Mouse (Mus musculus) heart, adult 8-10 months (tissue): ENCODE data around the gene Arpp21. TPM values are rescaled to one million over a fixed set of nuclear protein-coding genes. Genes with fewer than 3 reads are reported as not detected.
"Not testable (repeated sequence)": the region's sequence is repeated elsewhere in the genome, so short reads cannot be mapped to it uniquely, and the experiment has no call there.

Source experiments
- DNase-seq: peaks from one replicate; pipeline ENCODE4 v3.0.0; 2022; ENCODE audit warnings: low spot score
- total RNA-seq, 4 experiments: library from RNA; stranded (reverse); gene quantifications; 2 replicates each; pipeline ENCODE4 v1.2.4; 2022

Gene Arpp21
- total RNA-seq, 4 experiments from 2014 or later, result 1.5 to 4.4 (median 3.0) TPM

DNA sequence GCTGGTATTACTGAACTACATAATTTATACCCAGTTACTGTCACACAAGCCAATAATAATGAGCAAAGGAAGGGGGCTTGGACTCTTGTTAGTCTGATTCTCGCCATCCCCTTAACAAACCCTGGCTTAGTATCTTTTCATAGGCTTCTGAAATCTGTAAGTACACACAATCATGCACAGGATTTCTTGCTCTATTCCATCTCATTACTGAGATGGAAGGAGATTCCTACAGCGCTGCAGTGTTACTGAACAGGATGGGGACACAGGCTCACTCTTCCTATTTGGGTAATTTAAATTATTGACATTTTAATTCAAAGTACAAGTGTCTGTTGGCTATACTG lies 132.9 kb downstream of the Arpp21 start:
- no peak for DNase-seq

DNA sequence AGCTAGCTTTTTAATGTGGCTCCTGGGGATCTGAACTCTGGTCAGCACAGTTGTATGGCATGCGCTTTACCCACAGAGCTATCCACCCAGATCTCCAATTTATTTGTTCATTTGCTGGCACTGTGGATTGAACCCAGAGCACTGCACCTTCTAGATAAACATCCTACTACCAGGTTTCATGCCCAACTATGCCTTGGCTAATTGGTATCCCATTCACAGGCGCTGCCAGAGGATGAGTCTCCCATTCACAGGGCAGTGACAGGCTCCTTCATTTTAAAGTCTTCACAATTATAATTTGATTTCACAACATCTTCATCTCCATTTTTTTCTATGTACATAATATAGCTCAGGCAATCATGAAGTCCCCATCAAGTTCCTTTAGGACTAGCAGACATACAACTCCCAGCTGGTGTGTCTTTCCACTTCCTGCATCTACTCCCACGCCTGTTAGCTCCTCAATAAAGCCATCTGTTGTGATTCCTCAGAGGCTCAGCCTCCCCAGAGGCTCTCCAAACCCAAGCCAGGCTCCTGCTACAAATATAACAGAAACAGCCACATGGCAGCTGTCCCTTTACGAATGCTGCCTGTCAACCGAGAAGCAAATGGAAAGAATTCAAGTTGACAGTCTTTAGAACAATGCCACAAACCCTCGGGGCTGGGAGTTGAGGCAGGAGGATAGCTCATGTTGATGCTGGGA lies 133.4 kb downstream of the Arpp21 start:
- peak; percentile 11 for DNase-seq

DNA sequence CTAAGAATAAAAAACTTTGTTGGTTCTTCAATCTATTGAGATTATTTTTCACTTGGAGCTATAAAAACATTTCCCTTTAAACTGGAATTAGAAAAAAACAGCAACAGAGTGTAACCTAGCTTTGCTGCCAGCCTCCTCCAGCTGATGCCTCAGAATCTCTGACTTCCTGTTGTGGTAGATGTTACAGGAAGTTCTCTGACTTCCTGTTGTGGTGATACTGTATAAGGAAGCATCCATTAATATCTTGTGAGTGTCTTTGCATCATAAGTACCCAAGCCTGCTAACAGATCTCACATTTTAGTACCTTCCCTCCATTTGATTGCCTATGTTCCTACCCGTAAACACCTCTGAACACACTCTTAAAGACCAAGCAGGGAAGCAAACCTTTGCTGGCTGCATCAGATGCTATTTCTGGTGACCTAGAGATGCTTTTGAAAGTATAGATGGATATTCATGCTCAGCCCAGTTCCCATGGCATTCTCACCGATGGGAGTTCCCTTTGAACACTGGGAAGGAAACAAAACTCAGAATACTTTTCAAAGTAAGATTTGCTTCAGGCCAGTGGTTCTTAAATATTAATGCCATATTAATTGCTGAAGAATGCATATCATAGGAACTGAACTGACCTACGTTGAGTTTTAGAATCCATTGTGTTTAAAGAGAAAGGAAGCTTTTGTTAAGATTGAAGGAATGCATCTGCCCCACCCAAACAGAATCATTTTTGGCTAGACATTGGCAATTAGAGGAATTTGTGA lies 134.7 kb downstream of the Arpp21 start:
- DNase-seq, result no peak

DNA sequence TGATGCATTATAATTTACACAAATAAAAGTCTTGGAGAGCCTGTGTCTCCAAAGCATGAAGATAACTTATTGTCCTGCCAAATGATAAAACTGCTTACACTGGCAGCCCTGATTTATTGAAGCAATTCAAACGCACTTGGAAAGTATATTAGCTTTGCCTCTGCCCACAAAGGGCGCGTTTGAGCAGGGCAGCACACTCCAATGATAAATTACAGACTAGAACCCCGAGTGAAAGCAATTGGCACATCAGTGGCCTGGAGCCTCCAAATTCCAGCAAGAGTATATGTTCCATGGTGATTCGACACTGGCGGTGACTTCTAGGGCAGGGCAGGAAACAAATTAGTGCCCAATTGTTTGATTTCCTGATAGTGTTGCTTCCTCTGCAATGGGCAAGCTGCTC lies 137.5 kb downstream of the Arpp21 start:
- DNase-seq, result no peak

DNA sequence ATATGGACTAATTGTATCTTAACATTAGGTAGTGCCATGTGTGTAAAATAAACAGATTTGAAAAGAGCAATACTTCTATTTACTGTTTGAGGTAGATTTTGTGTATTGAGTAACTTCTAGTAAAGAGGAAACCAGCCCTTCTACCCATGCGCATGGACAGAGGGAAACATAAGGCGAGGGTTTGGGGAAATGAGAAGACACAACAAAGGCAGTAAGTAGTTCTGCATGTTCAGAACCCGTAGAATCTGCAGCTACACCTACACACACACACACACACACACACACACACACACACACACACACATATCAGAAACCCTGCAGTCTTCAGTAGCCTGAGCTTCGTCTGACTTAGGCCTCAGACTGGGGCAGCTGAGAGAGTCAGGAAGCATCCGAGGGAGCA lies 140.0 kb downstream of the Arpp21 start:
- no peak for DNase-seq

DNA sequence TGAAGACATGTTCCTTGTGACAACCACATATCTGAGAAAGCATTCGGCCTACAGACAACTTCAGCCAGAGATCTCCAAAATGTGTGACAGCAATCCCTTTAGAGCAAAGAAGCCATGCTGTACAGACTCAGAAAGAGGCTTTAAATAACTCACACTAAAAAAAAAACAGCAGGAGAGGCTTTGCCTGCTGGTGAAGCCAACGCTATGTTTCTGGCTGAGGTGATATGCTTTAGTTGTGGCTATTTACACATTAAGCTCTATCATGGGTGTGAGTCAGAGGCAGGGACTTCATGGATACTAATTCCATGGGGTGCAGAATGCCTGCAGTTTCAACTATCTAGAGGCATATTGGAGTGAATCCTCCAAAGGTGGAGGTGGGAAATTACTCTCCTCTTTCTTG lies 140.5 kb downstream of the Arpp21 start:
- DNase-seq, result no peak

DNA sequence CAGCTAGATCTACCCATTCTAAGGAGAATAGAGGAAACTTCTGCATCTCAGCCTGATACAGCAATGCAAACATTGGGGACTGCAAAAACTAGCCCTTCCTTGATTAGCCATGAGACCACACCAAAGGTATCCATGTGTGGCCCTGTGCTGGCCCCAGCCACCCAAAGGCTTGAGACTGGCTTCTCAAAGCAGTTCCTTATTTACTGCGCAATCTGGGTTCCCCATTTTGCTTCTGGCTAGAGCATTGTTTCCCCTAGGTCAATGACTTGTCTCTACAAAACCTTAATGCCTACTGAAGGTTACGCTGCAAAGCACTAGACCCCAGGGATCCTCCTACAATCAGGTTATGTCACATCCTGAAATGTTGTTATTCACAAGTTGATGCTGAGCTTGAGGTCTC lies 156.8 kb downstream of the Arpp21 start:
- no peak for DNase-seq

DNA sequence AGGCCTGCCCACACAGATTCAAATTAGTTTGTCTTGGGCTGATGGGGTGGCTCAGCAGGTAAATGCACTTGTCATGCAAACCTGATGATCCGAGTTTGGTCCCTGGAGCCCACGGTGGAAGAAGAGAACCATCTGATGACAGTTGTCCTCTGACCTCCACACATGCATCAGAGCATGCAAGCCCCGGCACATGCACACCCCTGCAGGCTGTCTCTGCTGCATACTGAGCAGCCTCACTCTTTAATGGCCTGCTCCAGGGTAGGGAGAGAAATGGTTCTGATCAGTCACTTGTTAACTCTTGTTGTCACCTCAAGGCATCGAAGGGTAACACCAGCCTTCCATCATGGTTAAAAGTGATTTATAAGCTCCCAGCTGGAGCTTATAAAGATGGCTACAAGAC lies 157.3 kb downstream of the Arpp21 start:
- no peak for DNase-seq

DNA sequence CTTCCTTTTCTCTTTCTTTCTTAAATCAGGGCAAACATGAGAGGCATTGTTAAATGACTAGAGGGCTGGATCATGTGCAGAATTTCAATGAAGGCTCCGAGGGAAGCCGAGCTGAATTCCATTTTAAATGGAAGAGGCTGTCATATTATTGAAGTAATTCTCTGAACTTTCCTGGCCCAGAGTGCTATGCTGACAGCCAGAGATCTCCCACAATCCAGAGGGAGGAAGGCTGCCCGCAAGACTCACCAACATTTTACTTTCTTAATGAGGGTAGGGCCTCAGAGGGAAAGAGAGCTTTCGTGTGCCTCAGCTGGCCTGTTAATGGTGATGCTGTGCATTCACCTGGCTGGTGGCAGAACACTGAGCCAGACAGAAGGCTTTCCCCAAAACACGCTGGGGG lies 160.5 kb downstream of the Arpp21 start:
- no peak for DNase-seq

DNA sequence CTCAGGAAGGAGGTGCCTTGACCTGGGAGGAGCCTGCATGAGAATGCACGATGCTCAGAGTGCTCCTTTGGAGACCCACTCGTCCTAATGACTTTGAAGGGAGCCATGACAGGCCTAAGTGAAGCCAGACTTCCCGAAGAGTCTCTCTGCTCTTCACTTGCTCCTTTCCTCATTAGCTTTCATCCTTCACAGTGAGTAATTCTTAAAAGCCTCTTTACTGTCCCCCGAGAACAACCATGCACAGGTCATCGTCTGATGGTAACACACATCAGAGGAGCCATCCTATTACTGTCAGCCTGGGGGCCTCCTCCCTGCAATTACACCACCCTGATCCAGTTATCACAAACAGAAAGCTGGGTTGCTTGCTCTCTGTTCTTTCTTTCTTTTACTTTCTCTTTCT lies 160.9 kb downstream of the Arpp21 start:
- DNase-seq, result no peak

DNA sequence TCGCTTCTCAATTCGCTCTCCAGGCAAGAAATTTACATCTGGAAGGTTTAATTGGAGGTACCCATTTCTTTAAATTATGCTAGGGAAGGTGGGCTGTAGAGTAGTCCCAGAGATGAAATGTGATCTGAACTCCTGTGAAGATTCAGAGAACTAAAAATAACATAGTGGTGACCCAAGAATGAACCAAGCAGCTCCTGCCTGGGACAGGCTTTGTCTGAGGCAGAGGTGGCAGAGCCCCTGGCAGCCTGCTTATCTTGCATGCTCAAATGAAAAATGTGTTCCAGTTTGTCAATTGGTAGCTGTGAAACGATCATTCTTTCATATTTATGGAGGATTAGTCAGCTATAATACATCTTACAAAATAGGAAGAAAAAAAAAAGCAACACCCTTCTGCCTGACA lies 164.4 kb downstream of the Arpp21 start:
- peak; percentile 13 for DNase-seq

DNA sequence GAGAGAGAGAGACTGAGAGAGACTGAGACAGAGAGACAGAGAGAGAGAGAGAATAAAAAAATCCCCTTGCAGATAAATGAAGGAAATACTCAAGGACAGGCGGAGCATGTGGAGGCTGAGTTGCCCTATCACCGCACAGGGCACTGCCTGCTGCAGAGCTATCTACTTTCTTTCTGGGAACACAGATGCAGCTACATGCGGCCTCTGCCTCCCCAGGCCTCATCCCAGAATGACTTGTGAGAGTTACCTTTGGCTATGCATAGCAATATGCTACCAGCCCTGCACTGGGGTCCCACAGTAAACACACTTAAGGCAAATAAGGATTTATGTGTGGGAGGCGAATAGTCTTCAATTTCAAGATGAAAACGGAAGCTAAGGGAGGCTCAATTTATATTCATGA lies 164.8 kb downstream of the Arpp21 start:
- DNase-seq, result no peak

DNA sequence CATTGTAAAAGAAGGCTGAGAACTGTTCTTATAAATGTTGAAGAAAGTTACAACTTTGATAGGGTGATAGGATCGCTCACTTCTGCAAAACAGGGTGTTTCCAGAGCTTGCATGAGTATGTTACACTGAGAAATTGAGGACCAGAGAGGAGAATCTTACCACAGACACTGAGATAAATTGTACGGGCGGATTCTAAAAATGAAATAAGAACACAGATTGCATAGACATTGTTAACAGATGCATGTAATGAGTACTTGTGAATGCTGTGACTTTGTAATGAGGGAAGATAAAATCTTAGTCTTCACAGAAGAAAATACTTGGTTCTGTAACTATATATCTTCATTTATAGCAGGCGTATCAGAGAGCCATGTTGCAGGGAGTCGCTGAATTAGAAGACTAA lies 167.5 kb downstream of the Arpp21 start:
- DNase-seq, result no peak

DNA sequence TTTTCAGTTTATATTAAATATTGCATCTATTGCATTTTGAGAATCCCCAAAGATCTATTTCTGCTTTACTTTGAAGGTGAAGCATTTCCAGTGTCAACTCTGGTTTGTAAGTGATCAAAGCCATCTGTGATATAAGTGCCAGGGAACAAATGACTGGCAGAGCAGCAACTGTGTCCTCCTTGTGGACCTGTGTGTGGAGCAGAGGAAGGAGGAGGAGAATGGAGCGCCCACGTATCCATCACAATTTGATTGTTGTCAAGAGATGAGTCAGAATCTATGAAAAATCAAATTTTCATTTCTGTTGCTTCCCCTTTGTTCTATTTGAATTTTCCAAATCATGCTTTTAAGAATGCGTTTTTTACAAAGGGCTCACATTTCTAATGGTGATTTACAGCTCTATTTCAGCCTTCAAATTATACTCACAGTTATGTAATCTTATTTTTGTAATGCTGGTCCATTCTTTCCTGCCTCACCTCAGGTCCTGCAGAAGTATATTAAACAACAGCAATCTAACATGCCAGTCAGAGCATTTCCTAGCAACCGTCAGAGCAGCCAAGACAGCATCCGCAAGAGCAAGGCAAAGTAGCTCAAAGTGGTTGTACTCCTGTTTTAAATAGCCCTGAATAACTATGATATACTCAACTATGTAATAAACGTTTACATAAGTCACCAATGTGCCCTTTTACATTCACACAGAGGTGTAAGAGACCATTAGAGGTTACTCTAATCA lies 174.9 kb downstream of the Arpp21 start:
- DNase-seq, result no peak

DNA sequence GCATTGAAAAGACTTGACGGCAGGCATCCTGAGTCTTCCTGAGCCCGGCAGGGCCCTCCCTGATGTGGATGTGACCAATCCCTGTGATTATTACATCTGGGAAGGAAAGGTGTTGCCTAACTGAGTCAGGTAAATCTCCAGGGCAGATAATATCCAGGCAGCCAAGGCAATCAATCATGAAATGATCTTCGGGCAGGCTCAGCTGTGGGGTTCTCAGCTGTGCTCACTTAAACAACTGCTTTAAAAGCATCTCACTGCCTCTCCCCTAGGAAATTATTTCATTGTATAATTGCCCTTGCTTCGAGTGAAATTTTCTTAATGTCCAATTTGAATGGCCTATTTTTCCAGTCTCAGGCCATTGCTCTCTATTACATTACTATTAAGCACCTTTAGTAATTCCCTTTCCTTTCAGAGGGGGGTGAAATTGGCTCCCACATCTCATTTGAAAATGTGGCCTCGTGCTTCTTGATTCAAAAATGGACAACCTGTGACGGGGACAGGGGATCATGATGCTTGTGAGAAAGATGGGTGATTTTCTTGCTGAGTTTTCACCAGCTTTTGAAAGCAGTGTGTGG lies 180.8 kb downstream of the Arpp21 start:
- DNase-seq, result no peak

DNA sequence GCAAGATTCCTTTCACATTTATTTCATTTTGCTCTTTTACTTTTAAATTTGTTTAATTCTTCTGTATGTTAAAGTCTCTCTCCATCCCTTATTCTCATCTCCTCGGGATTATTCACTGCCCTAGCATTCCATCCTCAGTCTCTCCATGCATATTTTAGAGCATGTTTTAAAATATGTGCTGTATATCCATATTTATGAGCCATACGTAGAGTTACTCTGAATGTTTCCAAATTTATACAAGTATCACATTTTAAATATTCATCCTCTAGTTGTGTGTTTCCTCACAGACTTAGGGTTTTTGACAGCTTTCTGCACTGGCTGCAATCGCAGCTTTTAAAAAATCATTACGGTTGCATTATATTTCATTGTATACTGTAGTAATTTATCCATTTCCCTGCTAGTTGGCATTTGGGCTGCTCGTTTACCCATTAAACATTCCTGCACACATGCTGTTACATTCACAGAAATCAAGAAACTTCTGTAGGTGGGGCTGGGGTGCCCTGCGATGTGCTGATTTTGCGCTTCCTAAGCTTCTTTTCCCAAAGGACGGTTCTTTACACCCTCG lies 187.8 kb downstream of the Arpp21 start:
- DNase-seq, result no peak

DNA sequence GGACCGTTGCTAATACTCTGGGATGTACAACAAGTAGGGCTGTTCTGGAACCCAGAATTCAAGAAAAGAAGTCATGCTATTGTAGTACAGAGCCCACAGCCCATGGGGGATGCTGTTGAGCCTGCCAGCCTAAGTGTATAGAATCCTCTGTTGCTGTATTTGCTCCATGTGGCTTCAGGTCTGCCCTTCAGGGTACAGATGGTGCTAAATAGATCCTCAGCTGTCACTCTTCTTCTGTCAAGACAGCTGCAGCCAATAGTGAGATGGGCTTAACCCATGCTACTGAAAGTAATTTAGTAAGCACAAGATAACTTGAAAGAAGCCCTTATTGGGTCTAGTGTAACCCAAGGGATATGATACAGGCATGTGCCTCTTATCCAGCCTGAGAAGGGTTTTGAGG lies 195.2 kb downstream of the Arpp21 start:
- DNase-seq, result no peak

DNA sequence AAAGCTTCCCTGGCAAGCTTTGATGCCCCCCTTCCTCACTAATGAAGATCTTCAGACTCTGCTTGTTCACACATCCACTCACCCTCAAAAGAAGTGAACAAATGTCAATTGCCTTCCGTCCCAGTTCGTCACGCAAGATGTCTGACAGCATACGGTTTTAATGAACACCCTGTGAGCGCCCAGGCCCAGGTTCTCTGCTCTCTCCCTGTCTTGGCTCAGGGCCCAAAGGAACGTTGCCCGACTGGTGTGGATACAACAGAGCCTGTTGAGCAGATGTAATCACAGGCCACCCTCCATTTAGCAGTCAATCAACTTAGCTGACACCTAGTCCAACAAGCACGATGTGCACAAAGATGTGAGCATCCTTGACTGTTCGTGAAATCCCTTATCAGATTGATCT lies 198.0 kb downstream of the Arpp21 start:
- no peak for DNase-seq

DNA sequence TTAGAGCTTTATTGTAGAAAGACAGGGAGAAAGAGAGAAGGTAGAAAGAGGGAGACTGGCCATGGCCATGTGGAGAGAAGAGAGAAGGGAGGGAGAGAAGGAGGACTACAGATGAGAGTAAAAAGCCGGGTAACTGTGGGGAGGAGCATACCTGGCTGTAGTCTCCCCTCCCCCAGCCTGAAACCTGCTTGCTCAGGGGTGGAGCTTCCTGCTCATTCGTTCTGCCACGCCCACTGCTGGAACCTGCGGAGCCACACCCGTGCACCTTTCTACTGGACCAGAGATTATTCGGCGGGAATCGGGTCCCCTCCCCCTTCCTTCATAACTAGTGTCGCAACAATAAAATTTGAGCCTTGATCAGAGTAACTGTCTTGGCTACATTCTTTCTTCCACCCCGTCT lies 201.9 kb downstream of the Arpp21 start:
- DNase-seq, result not testable (repeated sequence)

DNA sequence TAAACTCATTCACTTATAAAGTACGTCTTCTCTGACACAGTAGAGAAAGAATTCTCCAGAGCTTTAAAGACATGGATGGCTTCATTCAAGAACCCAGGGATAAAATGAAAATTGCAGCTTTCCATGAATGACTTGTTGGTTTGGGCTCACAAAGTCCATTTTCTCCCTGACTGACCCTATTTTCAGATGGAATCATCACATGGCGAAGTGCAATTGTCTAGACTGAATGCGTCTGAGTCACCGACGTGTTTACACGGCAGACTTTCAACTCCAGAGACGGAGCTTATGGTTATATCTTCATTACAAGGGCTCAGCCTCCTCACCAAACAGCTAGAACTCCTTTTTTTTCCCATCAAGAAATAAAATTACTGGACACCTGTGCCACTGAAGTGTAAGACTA lies 203.6 kb downstream of the Arpp21 start:
- DNase-seq, result no peak

DNA sequence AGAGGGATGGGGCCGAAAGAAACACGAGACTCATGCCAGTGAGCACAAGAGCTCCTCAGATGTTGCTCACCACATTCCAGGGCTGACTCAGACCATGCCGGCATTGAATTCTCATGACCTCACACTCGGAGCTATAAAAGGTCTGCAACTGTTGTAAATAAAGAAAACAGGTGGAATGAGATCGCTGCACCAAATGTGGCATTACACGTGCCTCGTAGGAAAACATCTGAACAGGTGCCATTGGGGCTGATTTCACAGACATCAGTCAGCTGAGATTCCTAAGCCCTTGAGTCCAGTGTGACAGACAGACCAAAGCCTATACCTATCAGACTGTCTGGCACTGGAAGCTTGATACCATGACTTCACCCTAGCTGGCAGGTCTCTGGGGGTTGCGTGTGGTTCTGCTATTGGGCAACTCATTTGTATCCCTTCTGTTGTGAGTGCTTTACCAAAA lies 212.1 kb downstream of the Arpp21 start:
- DNase-seq, result no peak

DNA sequence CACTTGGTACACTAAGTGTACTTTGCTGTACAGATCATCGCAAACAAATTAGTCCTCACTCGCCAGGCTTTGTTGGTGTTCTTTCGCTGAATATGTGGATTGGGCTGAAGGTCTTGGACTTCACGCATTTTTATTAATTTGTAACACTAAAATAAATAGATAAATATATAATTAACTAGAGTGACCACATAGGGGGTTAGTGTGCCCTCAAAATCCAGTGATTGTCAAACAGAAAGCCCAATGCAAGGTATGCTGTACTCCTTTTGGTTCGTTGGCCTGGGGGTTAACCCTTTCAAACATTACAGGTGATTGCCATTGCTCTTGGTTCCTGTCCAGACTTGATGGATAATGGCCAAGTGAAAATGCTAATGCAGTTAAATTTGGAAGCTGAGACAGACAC lies 212.6 kb downstream of the Arpp21 start:
- no peak for DNase-seq
